ENCODE assay signal across 27 mouse cellular contexts in genomic region chr6:108572646-108573045, GRCm38 (mm10).
DNase-seq lines count a peak whose midpoint lies in the region; ATAC-seq and TF ChIP-seq lines count a peak whose summit lies in the region.
"Had no signal": no experiment of that assay in that cellular context is flagged by ENCODE, and none has a peak within 500 bp of the region (broad histone marks: within the 10 kb centered on the region; RNA-seq: fewer than 3 reads in every experiment).

No protein-coding gene starts in this region.

- no peak for TF ChIP-seq POLR2A in lung, adult 2 months (IDR thresholded peaks at IDR 0.05; ENCODE audit: borderline replicate concordance, extremely low read depth, low read depth, low read length)

- DNase-seq in retina, postnatal 1 day: peak; percentile 26
- no peak for DNase-seq in retina, embryonic 14.5 days (ENCODE audit: low spot score)
- DNase-seq in lung, adult 2 months: peak; percentile 20
- peak; percentile 16 to 24 for DNase-seq in lung, postnatal 4 days
- DNase-seq in cerebellum, postnatal 14 days: no peak
- DNase-seq in kidney, postnatal 4 days: no peak
- DNase-seq: adrenal gland, postnatal 36 days; B cell, adult 2 months; cerebellum, adult 9-10 months; forebrain, postnatal 0 days; gastrocnemius, postnatal 14 days; heart, postnatal 10 days; kidney, postnatal 36 days; layer of hippocampus, adult 9-11 months; liver; thymus, adult 18-20 months; thymus, postnatal 36 days had no signal

- no peak for TF ChIP-seq CTCF in lung, adult 2 months (IDR thresholded peaks at IDR 0.05; ENCODE audit: insufficient read depth, low read length)

- H3K4me1 ChIP-seq in lung, adult 2 months (ENCODE audit: control insufficient read depth, insufficient read depth, low read length): peaks cover 14% of the 10 kb centered on the region

- peak; percentile 21 for ATAC-seq in CD4-positive, CD25-positive, alpha-beta regulatory T cell, adult 4 months
- ATAC-seq in erythroid progenitor cell, adult 5-6 weeks (replicated peaks; ENCODE audit: low FRiP score, poor library complexity, severe bottlenecking): no peak
- ATAC-seq: forebrain, postnatal 0 days; intestine, embryonic 15.5 days had no signal

- WGBS in lung, adult 2 months: 46% methylated on average over 7 of the region's 7 CpGs

- no peak overlapping the region for H3K4me3 ChIP-seq in lung, adult 2 months (replicated peaks; ENCODE audit: extremely low read depth, low read depth, low read length)
- H3K4me3 ChIP-seq: embryonic facial prominence, embryonic 10.5 days; forebrain, embryonic 10.5 days; hindbrain, embryonic 13.5 days; intestine, embryonic 15.5 days; left cerebral cortex, adult 2 months; limb, embryonic 10.5 days; liver, embryonic 15.5 days; midbrain, embryonic 10.5 days had no signal

Comparison
In these comparisons a context has a peak if more than half of its experiments do, and no peak if none do; other contexts are left out.
1. DNase-seq: peak in retina, postnatal 1 day (single experiment), lung, adult 2 months (single experiment) and lung, postnatal 4 days (2 of 2); none in retina, embryonic 14.5 days (single experiment), cerebellum, postnatal 14 days (0 of 2) and kidney, postnatal 4 days (0 of 2).